Mouse (Mus musculus): ENCODE measurements at regions not wholly inside any gene's neighbourhood (a gene's known extent, or its start where the extent isn't known, plus 50 kb on each side); places are given as distances from the start of the nearest gene placed in this dataset.

DNA sequence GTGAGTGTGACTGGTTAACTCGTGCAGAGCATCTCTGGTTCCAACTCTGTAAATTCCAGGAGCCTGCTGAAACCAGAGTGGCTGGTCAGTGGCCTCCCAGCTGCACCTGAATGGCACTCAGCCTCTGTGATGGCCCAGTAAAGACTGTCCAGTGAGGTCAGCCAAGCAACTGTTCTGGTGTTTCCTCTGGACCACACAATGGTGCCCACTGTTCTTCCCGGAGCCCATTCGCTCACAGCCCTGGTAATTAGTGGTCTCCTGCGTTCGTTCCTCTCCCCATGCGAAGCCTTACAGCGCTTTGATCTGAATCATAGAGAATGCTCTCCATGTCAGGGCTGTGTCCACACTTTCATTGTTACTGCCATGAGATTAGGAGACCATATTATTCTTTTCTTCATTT, 75.5 kb downstream of the Enkur start:
- no peaks in the 10 kb centered on the region for H3K27me3 ChIP-seq (ENCODE audit: insufficient read depth, poor library complexity, severe bottlenecking)
- no peaks in the 10 kb centered on the region for H3K36me3 ChIP-seq
- H3K9me3 ChIP-seq: no peaks in the 10 kb centered on the region
- no peak overlapping the region for H3K27ac ChIP-seq
- no peaks in the 10 kb centered on the region for H3K4me1 ChIP-seq (replicated peaks)
- WGBS: 70% methylated on average over 7 of the region's 7 CpGs
- no peak overlapping the region for H3K4me3 ChIP-seq
- DNase-seq (ENCODE audit: low spot score): no peak

DNA sequence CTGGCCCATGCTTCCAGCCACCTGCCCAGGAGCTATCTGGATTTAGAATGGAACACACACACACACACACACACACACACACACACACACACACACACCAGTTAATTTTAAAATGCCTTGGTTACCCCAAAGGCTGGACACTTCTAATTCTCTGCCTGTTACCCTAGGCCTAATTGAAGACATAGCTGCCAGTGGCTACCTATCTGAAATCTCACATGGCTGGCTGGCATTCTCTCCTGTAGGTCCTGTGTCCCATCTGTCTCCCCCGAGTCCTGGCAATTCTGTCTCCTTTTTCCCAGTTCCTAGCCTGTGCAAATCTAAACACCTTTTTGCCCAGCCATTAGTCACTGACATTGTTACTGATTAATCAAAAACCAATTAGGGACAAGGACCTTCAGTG, 78.6 kb downstream of the Enkur start:
- Histone ChIP-seq H3K4me3 (no peak overlapping the region), H3K27ac (no peak overlapping the region), H3K27me3 (ENCODE audit: insufficient read depth, poor library complexity, severe bottlenecking) (no peaks in the 10 kb centered on the region), H3K4me1 (replicated peaks) (no peaks in the 10 kb centered on the region), H3K9me3 (no peaks in the 10 kb centered on the region), H3K36me3 (no peaks in the 10 kb centered on the region)
- no peak for DNase-seq (ENCODE audit: low spot score)
- WGBS: 88% methylated on average over 1 of the region's 1 CpGs

GRCm38 (mm10) chr2:21122421-21122820, 82.7 kb downstream of the Enkur start:
- DNase-seq (ENCODE audit: low spot score): no peak
- no peaks in the 10 kb centered on the region for H3K9me3 ChIP-seq
- no peak overlapping the region for H3K4me3 ChIP-seq
- no peaks in the 10 kb centered on the region for H3K36me3 ChIP-seq
- H3K4me1 ChIP-seq (replicated peaks): no peaks in the 10 kb centered on the region
- 92% methylated on average over 3 of the region's 3 CpGs for WGBS
- H3K27ac ChIP-seq: no peak overlapping the region
- H3K27me3 ChIP-seq (ENCODE audit: insufficient read depth, poor library complexity, severe bottlenecking): no peaks in the 10 kb centered on the region

DNA sequence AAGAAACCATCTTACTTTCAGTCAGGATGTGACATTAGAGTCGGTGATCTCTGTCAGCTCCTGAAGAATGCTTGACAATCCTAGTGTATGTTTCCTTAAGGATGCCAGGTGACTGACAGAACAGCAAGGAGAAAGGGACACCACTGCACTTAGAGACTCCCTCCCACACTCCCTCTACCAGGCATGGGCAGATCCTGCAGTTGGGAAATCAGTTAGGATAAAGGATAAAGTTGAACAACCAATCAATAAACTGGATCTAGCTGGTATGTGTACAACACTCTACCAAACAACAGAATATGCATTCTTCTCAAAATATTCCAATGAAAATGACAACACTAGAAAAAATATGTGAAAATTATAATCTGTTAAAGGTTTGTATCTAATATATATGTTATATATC, 83.5 kb downstream of the Enkur start:
- Histone ChIP-seq H3K36me3 (no peaks in the 10 kb centered on the region), H3K4me3 (no peak overlapping the region), H3K4me1 (replicated peaks) (no peaks in the 10 kb centered on the region), H3K27me3 (ENCODE audit: insufficient read depth, poor library complexity, severe bottlenecking) (no peaks in the 10 kb centered on the region), H3K9me3 (no peaks in the 10 kb centered on the region), H3K27ac (no peak overlapping the region)
- DNase-seq (ENCODE audit: low spot score): no peak
- 88% methylated on average over 1 of the region's 1 CpGs for WGBS

GRCm38 (mm10) chr2:21116817-21117216, 88.3 kb downstream of the Enkur start:
- no peak for DNase-seq (ENCODE audit: low spot score)
- WGBS: 87% methylated on average over 5 of the region's 5 CpGs

GRCm38 (mm10) chr2:21111527-21111926, 93.6 kb downstream of the Enkur start:
- no peak for DNase-seq (ENCODE audit: low spot score)
- no peaks in the 10 kb centered on the region for H3K36me3 ChIP-seq
- no peaks in the 10 kb centered on the region for H3K9me3 ChIP-seq
- no peak overlapping the region for H3K27ac ChIP-seq
- H3K4me3 ChIP-seq: no peak overlapping the region
- H3K4me1 ChIP-seq (replicated peaks): no peaks in the 10 kb centered on the region
- WGBS: 86% methylated on average over 1 of the region's 1 CpGs
- H3K27me3 ChIP-seq (ENCODE audit: insufficient read depth, poor library complexity, severe bottlenecking): no peaks in the 10 kb centered on the region

More at GRCm38 (mm10) chr2:21116817-21117216, 88.3 kb downstream of the Enkur start:
- no peaks in the 10 kb centered on the region for H3K36me3 ChIP-seq
- no peak overlapping the region for H3K27ac ChIP-seq
- H3K4me3 ChIP-seq: no peak overlapping the region
- H3K4me1 ChIP-seq (replicated peaks): no peaks in the 10 kb centered on the region
- no peaks in the 10 kb centered on the region for H3K9me3 ChIP-seq
- H3K27me3 ChIP-seq (ENCODE audit: insufficient read depth, poor library complexity, severe bottlenecking): no peaks in the 10 kb centered on the region

- 88% methylated on average over 6 of the region's 6 CpGs for WGBS
- Histone ChIP-seq H3K36me3 (no peaks in the 10 kb centered on the region), H3K4me1 (replicated peaks) (no peaks in the 10 kb centered on the region), H3K4me3 (no peak overlapping the region), H3K27ac (no peak overlapping the region), H3K27me3 (ENCODE audit: insufficient read depth, poor library complexity, severe bottlenecking) (no peaks in the 10 kb centered on the region), H3K9me3 (no peaks in the 10 kb centered on the region)
- no peak for DNase-seq (ENCODE audit: low spot score)
Measured at GRCm38 (mm10) chr2:21100248-21100808, 104.8 kb downstream of the Enkur start.

- H3K4me1 ChIP-seq (replicated peaks): no peaks in the 10 kb centered on the region
- H3K36me3 ChIP-seq: no peaks in the 10 kb centered on the region
- H3K9me3 ChIP-seq: no peaks in the 10 kb centered on the region
- no peak overlapping the region for H3K4me3 ChIP-seq
- no peak overlapping the region for H3K27ac ChIP-seq
- 76% methylated on average over 4 of the region's 4 CpGs for WGBS
- H3K27me3 ChIP-seq (ENCODE audit: insufficient read depth, poor library complexity, severe bottlenecking): no peaks in the 10 kb centered on the region
- no peak for DNase-seq (ENCODE audit: low spot score)
Measured at GRCm38 (mm10) chr2:21091058-21091971, 113.8 kb downstream of the Enkur start.

GRCm38 (mm10) chr2:21085517-21085916, 116.8 kb upstream of the Arhgap21 start:
- no peaks in the 10 kb centered on the region for H3K4me1 ChIP-seq (replicated peaks)
- H3K27me3 ChIP-seq (ENCODE audit: insufficient read depth, poor library complexity, severe bottlenecking): no peaks in the 10 kb centered on the region
- no peak overlapping the region for H3K4me3 ChIP-seq
- no peak overlapping the region for H3K27ac ChIP-seq
- DNase-seq (ENCODE audit: low spot score): no peak
- H3K36me3 ChIP-seq: no peaks in the 10 kb centered on the region
- WGBS: 83% methylated on average over 5 of the region's 5 CpGs
- no peaks in the 10 kb centered on the region for H3K9me3 ChIP-seq

GRCm38 (mm10) chr2:21067292-21067850, 98.7 kb upstream of the Arhgap21 start:
- Histone ChIP-seq H3K4me1 (replicated peaks) (no peaks in the 10 kb centered on the region), H3K4me3 (no peak overlapping the region), H3K36me3 (no peaks in the 10 kb centered on the region), H3K27ac (no peak overlapping the region), H3K27me3 (ENCODE audit: insufficient read depth, poor library complexity, severe bottlenecking) (no peaks in the 10 kb centered on the region), H3K9me3 (no peaks in the 10 kb centered on the region)
- 90% methylated on average over 9 of the region's 9 CpGs for WGBS
- DNase-seq (ENCODE audit: low spot score): no peak

- Histone ChIP-seq H3K9me3 (no peaks in the 10 kb centered on the region), H3K4me1 (replicated peaks) (peaks cover 22% of the 10 kb centered on the region), H3K27ac (peak overlapping the region; percentile 85), H3K27me3 (ENCODE audit: insufficient read depth, poor library complexity, severe bottlenecking) (no peaks in the 10 kb centered on the region), H3K4me3 (no peak overlapping the region), H3K36me3 (no peaks in the 10 kb centered on the region)
- peak; percentile 32 for DNase-seq (ENCODE audit: low spot score)
- 49% methylated on average over 2 of the region's 2 CpGs for WGBS
Measured at GRCm38 (mm10) chr2:21060347-21060650, 91.6 kb upstream of the Arhgap21 start.

DNA sequence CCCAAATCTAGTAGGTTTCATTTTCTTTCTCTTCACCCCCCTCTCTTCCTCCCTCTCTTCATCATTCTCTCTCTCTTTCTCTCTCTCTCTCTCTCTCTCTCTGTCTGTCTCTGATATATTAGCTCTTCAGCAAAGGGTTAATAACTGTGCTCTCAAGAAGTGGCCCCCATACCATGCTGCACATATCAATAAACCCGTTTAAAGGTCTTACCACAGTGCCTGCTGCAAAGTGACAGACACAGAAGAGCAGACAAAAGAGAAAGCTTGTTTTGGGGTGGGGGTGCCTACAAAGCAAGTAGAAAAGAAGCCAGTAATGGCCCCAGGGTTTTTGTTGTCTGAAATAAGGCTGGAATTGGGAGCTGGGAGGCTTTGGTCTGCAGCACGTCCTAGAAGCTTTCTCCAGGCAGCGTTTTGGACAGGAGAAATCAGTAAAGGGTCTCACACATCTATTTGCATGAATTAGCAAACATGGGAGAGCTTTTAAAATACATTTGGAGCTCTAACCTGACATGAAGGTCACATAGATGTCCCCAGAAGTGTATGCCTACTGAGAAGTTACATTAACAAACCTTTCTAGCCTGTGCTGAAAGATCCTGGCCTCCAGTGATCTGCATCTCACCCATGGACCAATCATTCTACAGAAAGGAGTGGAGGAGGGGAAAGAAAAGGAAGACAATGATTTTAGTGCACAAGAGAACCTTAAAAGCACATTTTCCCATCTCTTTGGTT, 91.1 kb upstream of the Arhgap21 start:
- no peak for DNase-seq (ENCODE audit: low spot score)
- H3K36me3 ChIP-seq: no peaks in the 10 kb centered on the region
- no peaks in the 10 kb centered on the region for H3K27me3 ChIP-seq (ENCODE audit: insufficient read depth, poor library complexity, severe bottlenecking)
- 13% methylated on average over 3 of the region's 3 CpGs for WGBS
- peak overlapping the region; percentile 85 for H3K27ac ChIP-seq
- no peak overlapping the region for H3K4me3 ChIP-seq
- H3K4me1 ChIP-seq (replicated peaks): peaks cover 22% of the 10 kb centered on the region
- H3K9me3 ChIP-seq: no peaks in the 10 kb centered on the region

DNA sequence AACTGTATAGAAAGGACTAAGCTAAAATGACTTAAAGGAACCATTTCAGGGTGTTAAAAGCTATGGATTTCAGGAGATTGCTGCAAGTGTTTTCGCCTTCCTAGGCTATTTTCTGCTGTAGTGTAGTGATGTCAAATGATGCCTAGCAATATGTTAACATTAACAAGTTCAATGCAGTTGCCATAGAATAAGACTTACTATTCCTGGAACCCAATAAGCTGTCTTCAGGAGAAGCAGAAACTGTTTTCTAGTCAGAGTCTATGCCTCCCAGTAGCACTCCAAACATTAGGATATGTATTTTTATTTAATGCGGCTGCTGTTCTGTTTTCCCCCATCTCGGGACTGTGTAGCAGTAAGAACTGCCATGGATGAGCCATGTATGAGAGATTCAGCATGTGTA, 90.3 kb upstream of the Arhgap21 start:
- Histone ChIP-seq H3K9me3 (no peaks in the 10 kb centered on the region), H3K36me3 (no peaks in the 10 kb centered on the region), H3K27ac (peak overlapping the region; percentile 85; the same call in 1 of the 2 replicates), H3K4me3 (no peak overlapping the region), H3K4me1 (replicated peaks) (peaks cover 22% of the 10 kb centered on the region), H3K27me3 (ENCODE audit: insufficient read depth, poor library complexity, severe bottlenecking) (no peaks in the 10 kb centered on the region)
- WGBS: 91% methylated on average over 3 of the region's 3 CpGs
- no peak for DNase-seq (ENCODE audit: low spot score)

All from hindbrain, embryonic 10.5 days (tissue).